Mouse (Mus musculus): Measurements from ENCODE around the gene Kif22. TPM values are rescaled to one million over a fixed set of nuclear protein-coding genes. Genes with fewer than 3 reads are reported as not detected.

Kif22 gene
- polyA plus RNA-seq, 1 experiment from 2014 or later, result 80.4 TPM

DNA sequence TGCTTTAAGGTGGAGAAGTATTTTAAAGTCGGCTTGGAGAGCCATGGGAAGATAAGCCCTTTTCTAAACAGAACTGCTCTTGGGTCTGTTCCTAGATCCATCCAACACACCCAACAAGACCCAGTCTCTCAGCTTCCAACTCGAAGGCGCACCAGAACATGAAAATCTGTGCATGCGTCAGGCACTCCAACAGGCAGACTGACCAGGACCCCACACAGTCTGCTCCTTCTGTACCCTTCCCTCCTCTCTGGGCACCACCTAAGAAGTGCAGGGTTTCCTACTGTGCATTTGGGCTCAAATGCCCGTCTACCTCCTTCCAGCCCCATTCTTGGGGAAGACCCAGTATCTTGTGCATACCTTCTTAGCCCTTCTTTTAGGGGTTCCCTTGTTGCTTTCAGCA, 21.8 kb downstream of the Kif22 start:
- ATAC-seq (replicated peaks; ENCODE audit: extremely low read depth, insufficient read depth, low FRiP score), result no peak
- no peaks in the 10 kb centered on the region for H3K27me3 ChIP-seq (ENCODE audit: control insufficient read depth, insufficient read depth, low read length)
- H3K9me3 ChIP-seq (replicated peaks; ENCODE audit: control insufficient read depth, low read length), result no peaks in the 10 kb centered on the region
- H3K4me3 ChIP-seq (ENCODE audit: low read length), result peak overlapping the region; percentile 58
- peak overlapping the region; percentile 65 for H3K27ac ChIP-seq (ENCODE audit: low read length)
- peak overlapping the region; percentile 93 for H3K4me2 ChIP-seq (ENCODE audit: low read depth, low read length)
- peaks cover 21% of the 10 kb centered on the region for H3K36me3 ChIP-seq (ENCODE audit: control insufficient read depth, insufficient read depth)
- peaks cover 56% of the 10 kb centered on the region for H3K4me1 ChIP-seq (ENCODE audit: control insufficient read depth, insufficient read depth, low read length)
- H3K9ac ChIP-seq (ENCODE audit: low read length), result peak overlapping the region; percentile 79
- WGBS, result 40% methylated on average over 5 of the region's 5 CpGs

DNA sequence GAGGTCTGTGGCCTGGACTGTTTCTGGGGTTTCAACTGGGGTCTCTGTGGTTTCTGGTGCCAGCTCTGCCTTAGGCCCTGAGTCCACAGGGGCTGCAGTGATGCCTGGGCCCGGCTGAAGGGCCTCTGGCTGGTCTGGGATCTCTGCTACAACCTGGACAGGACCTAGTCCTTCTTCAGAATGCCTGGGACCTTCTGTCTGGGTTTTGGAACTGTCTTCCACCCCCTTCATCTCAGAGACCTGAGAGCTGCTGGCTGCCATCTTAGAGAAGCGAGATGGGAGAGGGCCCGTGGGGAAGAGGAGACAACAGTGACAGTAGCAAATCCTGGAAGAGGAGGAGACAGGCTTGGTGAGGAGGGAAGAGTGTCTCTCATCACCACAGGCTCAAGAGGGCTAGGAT, 22.2 kb downstream of the Kif22 start:
- peaks cover 60% of the 10 kb centered on the region for H3K4me1 ChIP-seq (ENCODE audit: control insufficient read depth, insufficient read depth, low read length)
- peak overlapping the region; percentile 79 for H3K9ac ChIP-seq (ENCODE audit: low read length)
- peak overlapping the region; percentile 65 for H3K27ac ChIP-seq (ENCODE audit: low read length)

DNA sequence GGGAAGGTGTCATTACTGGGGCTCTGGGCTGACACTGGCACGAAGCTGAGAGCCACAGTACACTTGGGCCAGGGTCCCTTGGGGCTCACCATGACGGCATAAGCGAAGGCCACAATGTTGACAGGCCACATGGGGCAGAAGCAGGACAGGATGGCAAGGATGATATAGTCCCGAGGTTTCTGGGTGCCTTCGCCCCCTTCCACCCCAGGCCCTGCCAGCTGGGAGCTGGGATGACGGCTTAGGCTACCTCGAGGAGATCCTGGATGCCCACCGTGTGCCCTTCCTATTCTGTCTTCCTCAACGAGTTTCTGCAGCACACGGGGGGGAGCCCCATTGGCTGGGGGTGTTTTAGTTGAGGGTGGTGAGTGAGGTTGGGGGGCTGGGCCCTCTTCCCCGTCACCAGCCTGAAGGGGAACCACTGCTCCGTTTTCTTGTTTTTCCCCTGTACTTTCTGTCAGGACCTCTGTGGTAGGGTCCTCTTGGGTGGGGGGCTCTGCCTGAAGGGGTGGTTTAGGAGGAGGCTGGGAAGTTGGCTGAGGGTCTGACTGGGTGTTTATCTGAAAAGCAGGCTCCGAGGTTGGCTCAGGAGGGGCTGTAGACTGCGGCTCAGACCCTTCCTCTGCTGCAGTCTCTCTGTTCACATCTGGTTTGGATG, 22.8 kb downstream of the Kif22 start:
- Histone ChIP-seq H3K4me1 (ENCODE audit: control insufficient read depth, insufficient read depth, low read length) (peaks cover 62% of the 10 kb centered on the region), H3K27me3 (ENCODE audit: control insufficient read depth, insufficient read depth, low read length) (no peaks in the 10 kb centered on the region), H3K27ac (ENCODE audit: low read length) (no peak overlapping the region), H3K9ac (ENCODE audit: low read length) (peak overlapping the region; percentile 12; the same call in 1 of the 2 replicates), H3K9me3 (replicated peaks; ENCODE audit: control insufficient read depth, low read length) (no peaks in the 10 kb centered on the region), H3K4me2 (ENCODE audit: low read depth, low read length) (no peak overlapping the region), H3K4me3 (ENCODE audit: low read length) (no peak overlapping the region), H3K36me3 (ENCODE audit: control insufficient read depth, insufficient read depth) (peaks cover 25% of the 10 kb centered on the region)
- 73% methylated on average over 14 of the region's 14 CpGs for WGBS
- ATAC-seq (replicated peaks; ENCODE audit: extremely low read depth, insufficient read depth, low FRiP score), result no peak

More for the DNA sequence above, 22.2 kb downstream of the Kif22 start:
- WGBS, result 70% methylated on average over 3 of the region's 3 CpGs
- no peak for ATAC-seq (replicated peaks; ENCODE audit: extremely low read depth, insufficient read depth, low FRiP score)
- peaks cover 25% of the 10 kb centered on the region for H3K36me3 ChIP-seq (ENCODE audit: control insufficient read depth, insufficient read depth)
- peak overlapping the region; percentile 58 for H3K4me3 ChIP-seq (ENCODE audit: low read length)
- H3K9me3 ChIP-seq (replicated peaks; ENCODE audit: control insufficient read depth, low read length), result no peaks in the 10 kb centered on the region
- H3K27me3 ChIP-seq (ENCODE audit: control insufficient read depth, insufficient read depth, low read length), result no peaks in the 10 kb centered on the region
- H3K4me2 ChIP-seq (ENCODE audit: low read depth, low read length), result peak overlapping the region; percentile 93

DNA sequence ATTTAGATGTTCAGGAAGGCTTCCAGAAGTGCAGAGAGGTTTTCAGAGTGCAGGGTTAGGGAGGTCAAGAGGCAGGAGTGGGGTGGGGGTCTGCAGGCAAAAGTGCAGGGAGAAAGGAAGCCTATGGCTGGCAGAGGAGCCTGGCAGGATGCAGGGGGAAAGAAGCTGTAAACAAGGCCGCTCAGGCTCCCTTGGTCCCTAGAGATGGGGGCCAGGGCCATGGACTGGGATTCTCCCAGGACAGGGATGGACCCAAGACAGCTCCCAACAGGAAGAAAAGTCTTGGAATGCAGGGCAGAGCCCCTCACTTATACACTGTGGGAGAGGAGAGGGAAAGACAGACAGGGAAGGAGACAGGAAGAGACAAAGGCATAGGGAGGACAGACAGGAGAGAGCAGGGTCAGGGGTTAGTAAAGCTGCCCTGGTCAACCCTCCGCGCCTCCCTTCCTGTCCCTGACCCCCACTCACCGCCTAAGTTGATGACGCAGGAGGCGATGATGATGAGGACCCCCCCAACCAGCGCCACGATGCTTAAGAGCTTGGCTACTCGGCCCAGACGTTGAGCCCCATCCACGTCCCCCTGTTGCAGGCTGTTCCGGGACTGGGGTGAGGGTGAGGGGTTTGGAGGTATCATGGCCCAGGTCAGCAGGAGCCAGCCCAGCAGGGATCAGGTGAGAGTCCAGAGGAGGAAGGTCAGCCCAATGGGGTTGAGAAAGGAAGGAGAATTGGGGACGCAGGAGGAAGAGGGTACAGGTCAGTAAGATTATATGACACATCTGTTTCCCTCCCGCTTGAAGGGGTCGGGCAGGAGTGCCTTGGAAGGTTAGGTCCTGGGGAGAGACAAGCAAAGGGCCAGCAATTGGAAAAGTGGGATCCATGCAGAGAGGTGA, 23.6 kb downstream of the Kif22 start:
- Histone ChIP-seq H3K27ac (ENCODE audit: low read length) (peak overlapping the region; percentile 99; the same call in 1 of the 2 replicates), H3K36me3 (ENCODE audit: control insufficient read depth, insufficient read depth) (peaks cover 21% of the 10 kb centered on the region), H3K9me3 (replicated peaks; ENCODE audit: control insufficient read depth, low read length) (no peaks in the 10 kb centered on the region), H3K4me2 (ENCODE audit: low read depth, low read length) (no peak overlapping the region), H3K4me3 (ENCODE audit: low read length) (no peak overlapping the region), H3K4me1 (ENCODE audit: control insufficient read depth, insufficient read depth, low read length) (peaks cover 60% of the 10 kb centered on the region), H3K9ac (ENCODE audit: low read length) (peak overlapping the region; percentile 26; the same call in 1 of the 2 replicates), H3K27me3 (ENCODE audit: control insufficient read depth, insufficient read depth, low read length) (no peaks in the 10 kb centered on the region)
- no peak for ATAC-seq (replicated peaks; ENCODE audit: extremely low read depth, insufficient read depth, low FRiP score)
- WGBS, result 73% methylated on average over 15 of the region's 15 CpGs

DNA sequence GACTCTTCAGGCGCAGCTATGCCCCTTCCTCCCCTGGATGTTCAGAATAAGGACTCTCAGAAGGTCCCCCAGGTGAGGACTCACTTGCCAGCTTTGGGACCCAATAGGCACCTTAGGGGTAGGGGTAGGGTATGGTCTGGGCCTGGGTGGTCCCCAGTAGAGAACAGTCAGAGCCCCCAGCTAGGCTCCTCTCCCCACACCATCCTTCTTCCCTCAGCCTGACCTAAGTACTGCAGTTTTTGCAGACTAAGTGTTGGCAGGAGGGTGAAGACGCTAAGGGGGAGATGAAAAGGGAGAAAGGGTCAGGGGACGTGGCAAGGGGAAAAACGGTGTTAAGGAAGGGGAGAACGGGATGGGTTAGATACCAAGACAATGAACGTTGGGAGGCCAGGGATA, 24.3 kb downstream of the Kif22 start:
- H3K27ac ChIP-seq (ENCODE audit: low read length), result peak overlapping the region; percentile 99
- peaks cover 58% of the 10 kb centered on the region for H3K4me1 ChIP-seq (ENCODE audit: control insufficient read depth, insufficient read depth, low read length)
- no peaks in the 10 kb centered on the region for H3K27me3 ChIP-seq (ENCODE audit: control insufficient read depth, insufficient read depth, low read length)
- no peak overlapping the region for H3K4me3 ChIP-seq (ENCODE audit: low read length)
- no peaks in the 10 kb centered on the region for H3K9me3 ChIP-seq (replicated peaks; ENCODE audit: control insufficient read depth, low read length)
- 42% methylated on average over 6 of the region's 6 CpGs for WGBS
- peak overlapping the region; percentile 46; the same call in 1 of the 2 replicates for H3K9ac ChIP-seq (ENCODE audit: low read length)
- peaks cover 20% of the 10 kb centered on the region for H3K36me3 ChIP-seq (ENCODE audit: control insufficient read depth, insufficient read depth)
- H3K4me2 ChIP-seq (ENCODE audit: low read depth, low read length), result no peak overlapping the region
- ATAC-seq (replicated peaks; ENCODE audit: extremely low read depth, insufficient read depth, low FRiP score), result no peak

DNA sequence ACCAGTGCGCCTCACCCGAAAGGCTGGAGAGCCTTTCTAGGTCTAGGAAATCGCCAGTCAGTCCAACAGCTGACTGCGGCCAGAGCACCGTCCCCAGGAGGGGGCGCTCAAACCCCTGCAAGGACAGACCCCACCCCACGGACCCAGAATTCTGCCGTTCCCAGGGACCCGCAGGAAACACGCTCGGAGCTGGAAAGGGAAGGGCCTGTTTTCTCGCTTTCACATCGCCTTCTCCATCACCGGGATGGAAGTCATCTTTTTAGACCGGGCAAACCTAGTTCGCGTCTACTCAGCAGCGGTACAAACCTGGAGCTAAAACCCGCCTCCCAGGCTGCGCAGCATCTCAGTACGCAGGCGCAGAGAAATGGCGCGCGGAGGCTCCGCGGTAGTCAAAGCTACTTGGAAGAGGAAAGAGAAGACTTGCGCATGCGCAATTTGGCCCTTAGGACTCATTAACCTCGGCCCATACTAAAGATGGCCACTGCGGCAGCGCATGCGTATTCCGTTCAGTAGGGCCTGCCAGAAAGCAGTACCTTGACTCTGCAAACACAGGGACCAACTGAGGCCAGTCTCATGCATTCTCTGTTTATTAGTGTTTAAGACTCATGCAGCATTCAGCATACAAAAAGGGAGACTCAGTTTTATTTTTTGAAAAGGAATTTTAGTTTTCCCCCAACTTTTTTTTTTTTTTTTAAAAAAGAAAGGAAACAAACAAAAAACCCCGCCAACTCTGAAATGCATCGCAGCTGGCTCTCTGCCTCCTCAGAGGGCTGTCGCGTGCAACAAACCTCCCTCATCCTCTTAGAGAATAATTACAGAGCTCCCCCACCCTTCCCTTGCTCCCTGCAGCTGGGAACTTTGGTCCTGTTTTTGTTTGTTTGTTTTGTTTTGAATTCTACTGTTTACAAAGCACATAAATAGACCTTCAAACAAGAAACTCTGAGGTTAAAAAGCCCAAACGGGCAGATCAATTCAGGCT, 25.0 kb downstream of the Kif22 start, which contains the start of gene Pagr1a:
Gene Pagr1a (minus strand): TSS at position 382 of the 979 bp plus-strand sequence.
- Histone ChIP-seq H3K4me2 (ENCODE audit: low read depth, low read length) (peak within 1 kb of the TSS; percentile 83), H3K4me3 (ENCODE audit: low read length) (peak within 1 kb of the TSS; percentile 89), H3K4me1 (ENCODE audit: control insufficient read depth, insufficient read depth, low read length) (peaks cover 54% of the 10 kb centered on the region), H3K27me3 (ENCODE audit: control insufficient read depth, insufficient read depth, low read length) (no peaks in the 10 kb centered on the region), H3K27ac (ENCODE audit: low read length) (peak within 1 kb of the TSS; percentile 99), H3K9ac (ENCODE audit: low read length) (peak within 1 kb of the TSS; percentile 96), H3K9me3 (replicated peaks; ENCODE audit: control insufficient read depth, low read length) (no peaks in the 10 kb centered on the region), H3K36me3 (ENCODE audit: control insufficient read depth, insufficient read depth) (peaks cover 13% of the 10 kb centered on the region; the same call in 1 of the 2 replicates)
- ATAC-seq (replicated peaks; ENCODE audit: extremely low read depth, insufficient read depth, low FRiP score), result peak; percentile 84
- WGBS, result 3% methylated on average over 39 of the region's 39 CpGs

DNA sequence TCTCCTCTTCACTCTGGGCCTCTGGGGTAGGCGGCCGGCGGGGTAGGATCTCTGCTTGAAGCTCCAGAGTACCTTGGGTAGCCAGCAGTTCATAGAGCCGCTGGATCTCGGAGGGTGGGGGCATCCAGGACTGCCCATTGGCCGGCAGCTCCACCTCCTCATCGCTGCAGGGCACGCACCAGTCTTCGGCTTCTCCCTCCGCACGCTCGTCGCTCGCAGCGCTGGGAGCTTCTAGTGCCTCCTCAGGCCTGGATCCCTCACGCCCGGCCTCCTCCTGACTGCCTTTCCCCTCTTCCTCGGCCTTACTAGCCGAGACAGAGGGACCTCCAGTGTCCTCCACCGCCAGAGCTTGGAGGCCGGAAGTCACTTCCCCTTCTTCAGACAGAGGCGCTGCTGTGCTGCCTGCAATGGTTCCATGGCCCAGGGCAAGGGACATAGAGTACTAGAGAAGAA, 25.8 kb downstream of the Kif22 start:
- Histone ChIP-seq H3K9ac (ENCODE audit: low read length) (peak overlapping the region; percentile 96), H3K4me3 (ENCODE audit: low read length) (peak overlapping the region; percentile 89), H3K4me2 (ENCODE audit: low read depth, low read length) (peak overlapping the region; percentile 83), H3K36me3 (ENCODE audit: control insufficient read depth, insufficient read depth) (peaks cover 11% of the 10 kb centered on the region; the same call in 1 of the 2 replicates), H3K27ac (ENCODE audit: low read length) (peak overlapping the region; percentile 99), H3K4me1 (ENCODE audit: control insufficient read depth, insufficient read depth, low read length) (peaks cover 46% of the 10 kb centered on the region), H3K9me3 (replicated peaks; ENCODE audit: control insufficient read depth, low read length) (no peaks in the 10 kb centered on the region), H3K27me3 (ENCODE audit: control insufficient read depth, insufficient read depth, low read length) (no peaks in the 10 kb centered on the region)
- peak; percentile 49 for ATAC-seq (replicated peaks; ENCODE audit: extremely low read depth, insufficient read depth, low FRiP score)
- WGBS, result under 1% methylated on average over 22 of the region's 22 CpGs

DNA sequence TGATC, 26.0 kb downstream of the Kif22 start, which contains the start of gene Pagr1b:
Gene Pagr1b (minus strand): TSS at position 4 of the 5 bp plus-strand sequence.
- Histone ChIP-seq H3K4me3 (ENCODE audit: low read length) (peak within 1 kb of the TSS; percentile 89), H3K4me1 (ENCODE audit: control insufficient read depth, insufficient read depth, low read length) (peaks cover 44% of the 10 kb centered on the region), H3K4me2 (ENCODE audit: low read depth, low read length) (peak within 1 kb of the TSS; percentile 83), H3K36me3 (ENCODE audit: control insufficient read depth, insufficient read depth) (peaks cover 11% of the 10 kb centered on the region; the same call in 1 of the 2 replicates), H3K9ac (ENCODE audit: low read length) (peak within 1 kb of the TSS; percentile 96), H3K27ac (ENCODE audit: low read length) (peak within 1 kb of the TSS; percentile 99), H3K27me3 (ENCODE audit: control insufficient read depth, insufficient read depth, low read length) (no peaks in the 10 kb centered on the region), H3K9me3 (replicated peaks; ENCODE audit: control insufficient read depth, low read length) (no peaks in the 10 kb centered on the region)
- no peak for ATAC-seq (replicated peaks; ENCODE audit: extremely low read depth, insufficient read depth, low FRiP score)

All from heart, embryonic 16.5 days (tissue).